Mouse (Mus musculus) forebrain, embryonic 16.5 days (tissue): ENCODE results near the gene Tesc. TPM values are rescaled to one million over a fixed set of nuclear protein-coding genes. Genes with fewer than 3 reads are reported as not detected.

Source experiments
- ATAC-seq: fragments of 200-750 bp; cut with Nextera tagmentation; 2 replicates; pipeline ENCODE4 v1.8.0; 2017; ENCODE audit warnings: mild to moderate bottlenecking, moderate library complexity
- H3K27ac ChIP-seq: fragments of 300-500 bp; sonication (generic); 2 replicates; pipeline ENCODE4 v1.5.1; 2014; ENCODE audit warnings: low read length, control low read depth
- H3K27me3 ChIP-seq: fragments of 300-500 bp; sonication (generic); replicated peaks from 2 replicates; pipeline ENCODE4 v1.6.1; 2014; ENCODE audit warnings: low read length; ENCODE audit not compliant: control insufficient read depth, insufficient read depth
- H3K36me3 ChIP-seq: fragments of 300-500 bp; sonication (generic); 2 replicates; pipeline ENCODE4 v1.6.1; 2014; ENCODE audit not compliant: control insufficient read depth, insufficient read depth
- H3K4me1 ChIP-seq: fragments of 300-500 bp; sonication (generic); replicated peaks from 2 replicates; pipeline ENCODE4 v1.6.1; 2014; ENCODE audit warnings: low read length; ENCODE audit not compliant: control insufficient read depth, insufficient read depth
- H3K4me2 ChIP-seq: fragments of 300-500 bp; sonication (generic); 2 replicates; pipeline ENCODE4 v1.6.1; 2014; ENCODE audit warnings: mild to moderate bottlenecking, low read length, control low read depth
- H3K4me3 ChIP-seq: fragments of 300-500 bp; sonication (generic); replicated peaks from 2 replicates; pipeline ENCODE4 v1.5.1; 2014; ENCODE audit warnings: mild to moderate bottlenecking, low read length, control low read depth
- H3K9ac ChIP-seq: fragments of 300-500 bp; sonication (generic); replicated peaks from 2 replicates; pipeline ENCODE4 v1.6.1; 2014; ENCODE audit warnings: low read depth, low read length, control low read depth
- H3K9me3 ChIP-seq: fragments of 300-500 bp; sonication (generic); 2 replicates; pipeline ENCODE4 v1.6.1; 2016; ENCODE audit warnings: low read length; ENCODE audit not compliant: control insufficient read depth
- WGBS: fragments of 180-500 bp; shearing (Covaris S2); extraction: QIAGEN DNeasy Blood & Tissue Kit; methylation state at CpG from one replicate; pipeline ENCODE4 v1.1.7; 2014; 5-methylcytosine and 5-hydroxymethylcytosine counted together
- polyA plus RNA-seq: library from polyadenylated mRNA; unstranded; fragments of >200 nt; fragmentation: Nextera tagmentation; extraction: Ambion mirVana; gene quantifications from 2 replicates; pipeline ENCODE4 v1.2.1, GENCODE M21; 2015

Gene Tesc
- polyA plus RNA-seq = 7.7 and 10.3 TPM in 2 replicates

GRCm38 (mm10) chr5:118027698-118028190 is at the start of gene Tesc:
Gene Tesc, plus strand, starts transcription at chr5:118027743.
- H3K27ac ChIP-seq = no peak within 1 kb of the TSS
- peaks cover 39% of the 10 kb centered on the region for H3K4me1 ChIP-seq
- H3K9ac ChIP-seq = peak within 1 kb of the TSS; percentile 71
- H3K4me2 ChIP-seq = peak within 1 kb of the TSS; percentile 99
- under 1% methylated on average over 53 of the region's 63 CpGs for WGBS
- H3K4me3 ChIP-seq = peak within 1 kb of the TSS; percentile 68
- H3K36me3 ChIP-seq = no peaks in the 10 kb centered on the region
- no peaks in the 10 kb centered on the region for H3K9me3 ChIP-seq
- H3K27me3 ChIP-seq = peaks cover 31% of the 10 kb centered on the region
- peak; percentile 24; the same call in 1 of the 2 replicates for ATAC-seq

GRCm38 (mm10) chr5:117978159-117978697 is 49.3 kb upstream of the Tesc start:
- peak overlapping the region; percentile 89; the same call in 1 of the 2 replicates for H3K27ac ChIP-seq
- H3K9ac ChIP-seq = peak overlapping the region; percentile 100
- H3K4me3 ChIP-seq = peak overlapping the region; percentile 99
- H3K4me1 ChIP-seq = peaks cover 26% of the 10 kb centered on the region
- no peaks in the 10 kb centered on the region for H3K27me3 ChIP-seq
- no peak for ATAC-seq
- H3K4me2 ChIP-seq = peak overlapping the region; percentile 79
- 37% methylated on average over 17 of the region's 17 CpGs for WGBS
- H3K9me3 ChIP-seq = no peaks in the 10 kb centered on the region
- 0 out of 2 replicates have a peak, but pooled peaks cover 4% of the 10 kb centered on the region for H3K36me3 ChIP-seq

GRCm38 (mm10) chr5:117979082-117979481 is 48.5 kb upstream of the Tesc start:
- H3K27ac ChIP-seq = no peak overlapping the region
- 0 out of 2 replicates have a peak, but pooled peaks cover 4% of the 10 kb centered on the region for H3K36me3 ChIP-seq
- peaks cover 26% of the 10 kb centered on the region for H3K4me1 ChIP-seq
- WGBS = 39% methylated on average over 5 of the region's 5 CpGs
- no peaks in the 10 kb centered on the region for H3K27me3 ChIP-seq
- H3K9ac ChIP-seq = peak overlapping the region; percentile 5; the same call in 1 of the 2 replicates
- H3K4me2 ChIP-seq = peak overlapping the region; percentile 79
- H3K9me3 ChIP-seq = no peaks in the 10 kb centered on the region
- H3K4me3 ChIP-seq = 0 out of 2 replicates have a peak overlapping the region, but pooled peaks have one; percentile 99
- ATAC-seq = no peak

- Histone ChIP-seq H3K9ac (no peak overlapping the region), H3K27ac (no peak overlapping the region), H3K4me1 (peaks cover 26% of the 10 kb centered on the region), H3K4me2 (no peak overlapping the region), H3K27me3 (no peaks in the 10 kb centered on the region), H3K4me3 (no peak overlapping the region), H3K36me3 (peaks cover 4% of the 10 kb centered on the region), H3K9me3 (no peaks in the 10 kb centered on the region)
- 95% methylated on average over 8 of the region's 8 CpGs for WGBS
- no peak for ATAC-seq
These were observed 46.6 kb upstream of the Tesc start for GRCm38 (mm10) chr5:117980921-117981320.

GRCm38 (mm10) chr5:117981943-117982342 is 45.6 kb upstream of the Tesc start:
- ATAC-seq = no peak
- H3K9ac ChIP-seq = no peak overlapping the region

GRCm38 (mm10) chr5:117986327-117986726 is 41.2 kb upstream of the Tesc start:
- 76% methylated on average over 4 of the region's 4 CpGs for WGBS
- no peaks in the 10 kb centered on the region for H3K27me3 ChIP-seq
- H3K9ac ChIP-seq = no peak overlapping the region
- no peak overlapping the region for H3K4me3 ChIP-seq
- no peaks in the 10 kb centered on the region for H3K4me1 ChIP-seq
- H3K36me3 ChIP-seq = peaks cover 33% of the 10 kb centered on the region
- no peaks in the 10 kb centered on the region for H3K9me3 ChIP-seq
- H3K27ac ChIP-seq = no peak overlapping the region
- ATAC-seq = no peak
- no peak overlapping the region for H3K4me2 ChIP-seq

More at GRCm38 (mm10) chr5:117981943-117982342, 45.6 kb upstream of the Tesc start:
- no peak overlapping the region for H3K4me3 ChIP-seq
- no peak overlapping the region for H3K27ac ChIP-seq
- WGBS = 89% methylated on average over 5 of the region's 5 CpGs
- no peaks in the 10 kb centered on the region for H3K27me3 ChIP-seq
- H3K9me3 ChIP-seq = no peaks in the 10 kb centered on the region
- H3K4me2 ChIP-seq = no peak overlapping the region
- H3K4me1 ChIP-seq = peaks cover 23% of the 10 kb centered on the region
- H3K36me3 ChIP-seq = peaks cover 11% of the 10 kb centered on the region

- Histone ChIP-seq H3K27ac (no peak overlapping the region), H3K4me1 (no peaks in the 10 kb centered on the region), H3K27me3 (no peaks in the 10 kb centered on the region), H3K9ac (no peak overlapping the region), H3K36me3 (peaks cover 47% of the 10 kb centered on the region), H3K9me3 (no peaks in the 10 kb centered on the region), H3K4me2 (no peak overlapping the region), H3K4me3 (no peak overlapping the region)
- WGBS = 89% methylated on average over 3 of the region's 3 CpGs
- ATAC-seq = no peak
These were observed 39.7 kb upstream of the Tesc start for GRCm38 (mm10) chr5:117987891-117988290.

- H3K4me2 ChIP-seq = no peak overlapping the region
- 67% methylated on average over 9 of the region's 9 CpGs for WGBS
These were observed 39.2 kb upstream of the Tesc start for GRCm38 (mm10) chr5:117988367-117988766.

GRCm38 (mm10) chr5:117989773-117990172 is 37.8 kb upstream of the Tesc start:
- H3K4me3 ChIP-seq = no peak overlapping the region
- no peak overlapping the region for H3K4me2 ChIP-seq
- H3K4me1 ChIP-seq = no peaks in the 10 kb centered on the region
- peaks cover 56% of the 10 kb centered on the region for H3K36me3 ChIP-seq
- 86% methylated on average over 6 of the region's 6 CpGs for WGBS
- ATAC-seq = no peak
- H3K9ac ChIP-seq = no peak overlapping the region
- no peaks in the 10 kb centered on the region for H3K9me3 ChIP-seq
- H3K27ac ChIP-seq = no peak overlapping the region
- no peaks in the 10 kb centered on the region for H3K27me3 ChIP-seq

More at GRCm38 (mm10) chr5:117988367-117988766, 39.2 kb upstream of the Tesc start:
- H3K27me3 ChIP-seq = no peaks in the 10 kb centered on the region
- peaks cover 48% of the 10 kb centered on the region for H3K36me3 ChIP-seq
- no peaks in the 10 kb centered on the region for H3K9me3 ChIP-seq
- no peak overlapping the region for H3K27ac ChIP-seq
- H3K4me1 ChIP-seq = no peaks in the 10 kb centered on the region
- no peak for ATAC-seq
- H3K9ac ChIP-seq = no peak overlapping the region
- no peak overlapping the region for H3K4me3 ChIP-seq
